Mouse (Mus musculus): ENCODE measurements around the gene Rasa1.

Gene Rasa1

GRCm38 (mm10) chr13:85288843-85289713 lies at the start of gene Rasa1:
Gene Rasa1, minus strand, starts transcription at chr13:85289130.
- peak; percentile 92 for DNase-seq

- DNase-seq, result no peak
Observed at GRCm38 (mm10) chr13:85311547-85311946, 22.6 kb upstream of the Rasa1 start.

GRCm38 (mm10) chr13:85310968-85311367 lies 22.0 kb upstream of the Rasa1 start:
- peak; percentile 34 for DNase-seq

GRCm38 (mm10) chr13:85310483-85310882 lies 21.6 kb upstream of the Rasa1 start:
- no peak for DNase-seq

GRCm38 (mm10) chr13:85306039-85306438 lies 17.1 kb upstream of the Rasa1 start:
- DNase-seq, result no peak

- DNase-seq, result no peak
Observed at GRCm38 (mm10) chr13:85290651-85291050, 1.7 kb upstream of the Rasa1 start.

GRCm38 (mm10) chr13:85288574-85288842 lies 422 bp downstream of the Rasa1 start:
- no peak for DNase-seq

- peak; percentile 48 for DNase-seq
Observed at GRCm38 (mm10) chr13:85287876-85288573, 905 bp downstream of the Rasa1 start.

GRCm38 (mm10) chr13:85282626-85283025 lies 6.3 kb downstream of the Rasa1 start:
- no peak for DNase-seq

GRCm38 (mm10) chr13:85278951-85279350 lies 10.0 kb downstream of the Rasa1 start:
- no peak for DNase-seq

GRCm38 (mm10) chr13:85274572-85274971 lies 14.4 kb downstream of the Rasa1 start:
- no peak for DNase-seq

GRCm38 (mm10) chr13:85273788-85274187 lies 15.1 kb downstream of the Rasa1 start:
- no peak for DNase-seq

- DNase-seq, result no peak
Observed at GRCm38 (mm10) chr13:85238760-85239159, 50.2 kb downstream of the Rasa1 start.

GRCm38 (mm10) chr13:85218656-85219055 lies 70.3 kb downstream of the Rasa1 start:
- no peak for DNase-seq

GRCm38 (mm10) chr13:85210353-85210752 lies 78.6 kb downstream of the Rasa1 start:
- DNase-seq, result no peak

GRCm38 (mm10) chr13:85208656-85209055 lies 80.3 kb downstream of the Rasa1 start:
- no peak for DNase-seq

- no peak for DNase-seq
Observed at GRCm38 (mm10) chr13:85207493-85207892, 81.4 kb downstream of the Rasa1 start.

- DNase-seq, result no peak
Observed at GRCm38 (mm10) chr13:85191253-85191652, 97.7 kb downstream of the Rasa1 start.

GRCm38 (mm10) chr13:85189644-85190121 lies 99.2 kb downstream of the Rasa1 start:
- DNase-seq, result no peak

GRCm38 (mm10) chr13:85188903-85189643 lies 99.9 kb downstream of the Rasa1 start, which contains the start of gene Ccnh:
Gene Ccnh, plus strand, starts transcription at chr13:85189408.
- peak; percentile 93 for DNase-seq
